Mouse (Mus musculus): Measurements from ENCODE around the gene Nps. TPM values are rescaled to one million over a fixed set of nuclear protein-coding genes. Genes with fewer than 3 reads are reported as not detected.
"Not testable (repeated sequence)": the region's sequence is repeated elsewhere in the genome, so short reads cannot be mapped to it uniquely, and the experiment has no call there.

Gene Nps
- total RNA-seq (2015; ENCODE audit: low replicate concordance) (not detected in 2 replicates), total RNA-seq (2017; ENCODE audit: low replicate concordance) (not detected in 2 replicates)

GRCm38 (mm10) chr7:135258053-135258753, at the start of gene Nps:
Nps (plus strand) TSS chr7:135258703.
- not testable (repeated sequence) for ATAC-seq (replicated peaks; ENCODE audit: low FRiP score, poor library complexity, severe bottlenecking)

DNA sequence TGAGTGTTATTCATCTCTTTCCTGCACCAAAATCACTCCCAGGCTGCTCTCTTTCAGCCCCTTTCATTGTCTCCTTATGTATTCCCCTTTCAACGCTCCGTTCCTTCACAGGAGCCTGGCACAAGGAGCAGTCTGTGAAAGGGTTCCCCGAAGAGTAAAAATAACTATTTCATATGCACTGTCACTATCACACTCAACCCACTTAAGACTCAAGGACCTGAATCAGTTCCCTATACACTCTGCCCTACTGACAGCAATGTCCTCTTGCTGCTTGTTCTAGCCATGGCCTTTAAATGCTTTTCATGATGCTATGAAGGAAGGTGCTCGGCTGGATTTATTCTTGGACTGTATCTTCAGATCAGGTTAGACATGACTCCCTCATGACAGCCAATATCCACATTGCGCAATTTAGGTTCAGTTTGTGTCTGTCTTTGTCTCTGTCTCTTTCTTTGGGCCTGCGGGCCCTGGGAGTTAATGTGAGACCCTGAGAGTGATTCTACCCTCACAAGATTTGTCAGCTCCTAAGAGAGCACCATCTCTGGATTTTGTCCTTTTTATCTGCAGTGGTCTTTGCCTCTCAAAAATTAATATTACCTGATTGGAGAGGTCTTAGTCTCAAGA, 49.4 kb upstream of the Nps start:
- ATAC-seq (replicated peaks; ENCODE audit: low FRiP score, poor library complexity, severe bottlenecking): no peak

- ATAC-seq (replicated peaks; ENCODE audit: low FRiP score, poor library complexity, severe bottlenecking): no peak
Measured at GRCm38 (mm10) chr7:135210296-135210695, 48.2 kb upstream of the Nps start.

DNA sequence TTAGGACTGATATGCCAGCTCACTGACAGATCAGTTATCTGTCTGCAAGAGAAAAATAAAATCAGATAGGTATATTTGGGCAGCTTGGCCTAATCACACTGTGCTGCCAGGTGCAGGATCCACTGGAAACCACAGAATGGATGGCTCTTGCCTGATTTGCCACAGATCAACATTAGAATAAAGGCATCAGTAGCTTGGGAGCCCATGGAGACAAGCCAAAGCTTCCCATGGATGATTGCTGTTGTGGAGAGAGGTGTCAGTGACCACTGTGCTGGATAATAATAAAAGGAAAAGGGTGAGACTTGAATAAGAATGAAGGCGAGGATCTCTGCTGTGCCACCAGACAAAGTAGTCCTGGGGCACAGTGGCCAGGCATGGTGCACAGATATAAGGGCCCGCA, 47.7 kb upstream of the Nps start:
- no peak for ATAC-seq (replicated peaks; ENCODE audit: low FRiP score, poor library complexity, severe bottlenecking)

- ATAC-seq (replicated peaks; ENCODE audit: low FRiP score, poor library complexity, severe bottlenecking): no peak
Measured at GRCm38 (mm10) chr7:135212505-135212904, 46.0 kb upstream of the Nps start.

DNA sequence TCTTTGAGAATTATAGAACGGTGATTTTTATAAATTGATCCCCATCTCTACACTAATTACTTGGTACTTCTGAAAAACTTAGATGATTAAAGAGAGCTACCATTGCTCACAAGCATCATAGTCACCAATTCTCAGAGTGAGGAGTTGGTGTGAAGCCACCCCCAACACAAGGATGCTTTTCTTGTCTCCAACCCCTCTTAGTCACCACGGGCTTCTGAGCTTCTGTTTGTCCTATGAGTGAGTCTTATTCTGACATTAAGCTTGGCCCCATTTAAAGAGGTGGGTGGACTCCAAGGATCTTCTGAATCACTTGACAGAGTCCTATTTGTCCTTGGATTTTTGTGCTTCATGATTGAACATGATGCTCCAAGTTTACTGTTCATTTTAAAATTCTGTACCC, 37.0 kb upstream of the Nps start:
- ATAC-seq (replicated peaks; ENCODE audit: low FRiP score, poor library complexity, severe bottlenecking): no peak

DNA sequence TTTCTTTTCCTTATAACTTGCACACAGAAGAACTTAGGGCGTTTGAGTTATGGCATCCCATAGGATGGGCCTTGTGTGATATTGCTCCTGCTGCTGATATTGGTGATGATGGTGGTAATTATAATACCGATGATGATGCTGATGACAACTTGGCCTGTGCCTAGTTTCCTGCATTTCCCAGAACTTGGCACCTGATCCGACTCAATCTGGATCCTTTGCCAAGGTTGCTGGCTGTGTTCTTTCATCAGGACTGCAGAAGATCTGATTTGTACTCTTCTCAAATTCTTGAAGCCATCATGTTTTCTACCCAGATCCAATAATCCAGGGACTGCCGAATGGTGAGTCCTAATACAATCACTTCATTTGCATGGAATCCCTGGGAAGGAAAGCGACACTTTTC, 32.5 kb upstream of the Nps start:
- no peak for ATAC-seq (replicated peaks; ENCODE audit: low FRiP score, poor library complexity, severe bottlenecking)

GRCm38 (mm10) chr7:135237152-135237551, 21.4 kb upstream of the Nps start:
- ATAC-seq (replicated peaks; ENCODE audit: low FRiP score, poor library complexity, severe bottlenecking): no peak

DNA sequence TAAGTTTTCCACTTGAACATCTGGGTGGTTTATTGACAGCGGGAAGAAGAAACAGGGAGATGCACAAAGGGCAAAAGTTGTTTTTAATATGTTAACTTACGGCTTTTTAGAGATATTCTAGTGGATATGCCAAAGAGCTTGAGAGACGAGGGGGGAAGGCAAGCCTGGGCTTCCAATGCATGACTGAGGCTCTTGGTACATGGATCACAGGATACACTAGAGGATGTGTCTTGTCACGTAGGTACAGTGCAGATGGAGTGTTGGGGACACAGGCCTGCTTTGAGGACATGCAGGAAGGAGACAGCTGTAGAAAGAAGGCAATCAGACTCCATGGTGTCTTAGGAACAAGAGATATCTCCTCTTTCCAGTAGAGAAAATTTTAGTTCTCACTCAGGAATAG, 19.1 kb upstream of the Nps start:
- no peak for ATAC-seq (replicated peaks; ENCODE audit: low FRiP score, poor library complexity, severe bottlenecking)

- no peak for ATAC-seq (replicated peaks; ENCODE audit: low FRiP score, poor library complexity, severe bottlenecking)
Measured at GRCm38 (mm10) chr7:135240006-135240405, 18.5 kb upstream of the Nps start.

- ATAC-seq (replicated peaks; ENCODE audit: low FRiP score, poor library complexity, severe bottlenecking): no peak
Measured at GRCm38 (mm10) chr7:135240636-135241035, 17.9 kb upstream of the Nps start.

GRCm38 (mm10) chr7:135244171-135244880, 14.2 kb upstream of the Nps start:
- ATAC-seq (replicated peaks; ENCODE audit: low FRiP score, poor library complexity, severe bottlenecking): no peak

DNA sequence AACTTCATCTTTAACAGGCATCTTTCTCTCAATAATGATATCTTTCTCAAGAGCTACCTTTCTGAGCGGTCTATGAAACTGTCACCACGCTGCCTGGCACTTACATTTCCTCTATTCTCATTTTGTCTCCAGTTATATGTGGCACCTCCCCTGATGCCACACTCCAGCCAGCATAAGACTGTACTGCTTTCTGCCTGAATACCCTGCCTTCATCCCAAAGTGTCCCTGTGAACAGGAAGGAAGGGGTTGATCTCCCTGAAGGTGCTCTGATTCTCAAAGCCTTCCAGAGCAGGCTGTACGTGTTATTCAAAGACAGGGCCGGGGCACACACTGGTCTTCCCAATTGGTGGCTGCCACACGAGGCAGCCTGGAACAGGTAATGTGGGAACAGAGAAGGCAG, 12.1 kb upstream of the Nps start:
- no peak for ATAC-seq (replicated peaks; ENCODE audit: low FRiP score, poor library complexity, severe bottlenecking)

DNA sequence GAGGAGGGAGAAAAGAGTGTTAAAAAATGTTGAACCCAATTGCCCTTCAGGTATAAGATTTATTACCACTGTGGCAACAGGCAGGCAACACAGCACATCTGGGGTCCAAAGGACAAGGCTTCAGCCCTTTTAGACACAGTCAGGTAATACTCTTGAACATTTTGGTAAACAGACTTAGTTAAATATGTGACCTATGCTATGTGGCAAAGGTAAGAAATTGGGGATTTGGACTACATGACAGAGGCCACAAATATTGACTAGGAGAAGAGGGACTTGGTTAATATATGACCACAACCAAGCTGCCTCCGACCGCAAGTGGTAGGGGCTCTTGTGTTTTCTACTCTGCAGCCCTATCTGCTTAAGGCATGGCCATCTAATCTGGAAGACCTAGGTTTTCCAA, 5.3 kb upstream of the Nps start:
- ATAC-seq (replicated peaks; ENCODE audit: low FRiP score, poor library complexity, severe bottlenecking): no peak

- no peak for ATAC-seq (replicated peaks; ENCODE audit: low FRiP score, poor library complexity, severe bottlenecking)
Measured at GRCm38 (mm10) chr7:135254423-135254822, 4.1 kb upstream of the Nps start.

DNA sequence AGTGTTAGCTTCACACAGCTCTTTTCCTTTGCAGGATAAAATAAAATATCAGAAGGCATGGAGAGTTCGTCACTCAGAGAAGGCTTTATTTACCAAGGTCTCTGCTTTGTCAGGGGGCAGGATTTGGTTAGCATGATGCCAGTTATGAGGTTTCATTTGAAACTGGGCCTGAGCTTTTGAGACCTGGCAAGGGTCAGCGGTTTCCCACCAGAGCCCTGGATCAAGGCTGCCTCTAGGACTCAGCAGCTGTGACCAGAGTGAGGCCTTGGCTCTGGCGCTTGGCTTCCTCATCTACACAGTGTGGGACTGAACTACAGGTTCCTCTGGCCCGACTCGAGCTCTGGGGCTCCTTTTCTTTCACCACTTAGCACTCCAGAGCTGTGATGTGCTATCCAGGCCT, 12.5 kb downstream of the Nps start:
- no peak for ATAC-seq (replicated peaks; ENCODE audit: low FRiP score, poor library complexity, severe bottlenecking)

- ATAC-seq (replicated peaks; ENCODE audit: low FRiP score, poor library complexity, severe bottlenecking): no peak
Measured at GRCm38 (mm10) chr7:135283212-135283611, 24.7 kb downstream of the Nps start.

DNA sequence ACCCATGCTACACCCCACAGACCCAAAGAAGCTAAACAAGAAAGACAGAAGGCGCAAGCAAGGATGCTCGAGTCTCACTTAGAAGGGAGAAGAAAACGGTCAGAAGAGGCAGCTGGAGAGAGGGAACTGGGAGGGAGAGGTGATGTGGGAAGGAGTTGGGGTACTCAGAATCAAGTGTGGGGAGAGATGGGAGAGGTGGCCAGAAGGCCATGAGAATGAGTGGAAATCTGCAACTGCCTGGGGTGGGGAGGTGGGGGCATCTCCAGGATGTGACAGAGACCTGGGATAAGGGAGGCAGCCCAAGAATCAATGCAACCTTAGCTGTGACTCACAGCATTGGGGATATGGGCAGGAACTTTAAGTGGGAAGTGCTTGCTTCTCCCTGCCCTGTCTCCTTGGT, 31.5 kb downstream of the Nps start:
- no peak for ATAC-seq (replicated peaks; ENCODE audit: low FRiP score, poor library complexity, severe bottlenecking)

- no peak for ATAC-seq (replicated peaks; ENCODE audit: low FRiP score, poor library complexity, severe bottlenecking)
Measured at GRCm38 (mm10) chr7:135291646-135292236, 33.2 kb downstream of the Nps start.

DNA sequence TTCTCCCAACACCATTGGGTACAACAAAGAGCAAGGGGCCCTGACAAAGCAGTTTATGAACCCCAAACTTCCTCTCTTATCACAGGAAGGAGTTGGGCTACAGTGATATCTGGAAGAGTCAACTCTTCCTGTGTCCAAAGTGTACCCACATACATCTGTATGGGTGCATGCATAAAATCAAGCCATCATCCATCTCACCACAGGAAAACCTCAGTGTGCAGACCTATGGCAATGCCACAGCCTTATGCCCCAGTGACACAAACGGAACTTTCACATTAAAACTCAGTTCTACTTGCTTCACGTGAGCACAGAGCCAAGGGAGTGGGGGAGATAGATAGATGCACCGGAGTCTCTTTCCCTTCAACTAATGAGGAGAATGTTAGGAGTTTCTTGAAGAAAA, 36.0 kb downstream of the Nps start:
- no peak for ATAC-seq (replicated peaks; ENCODE audit: low FRiP score, poor library complexity, severe bottlenecking)

DNA sequence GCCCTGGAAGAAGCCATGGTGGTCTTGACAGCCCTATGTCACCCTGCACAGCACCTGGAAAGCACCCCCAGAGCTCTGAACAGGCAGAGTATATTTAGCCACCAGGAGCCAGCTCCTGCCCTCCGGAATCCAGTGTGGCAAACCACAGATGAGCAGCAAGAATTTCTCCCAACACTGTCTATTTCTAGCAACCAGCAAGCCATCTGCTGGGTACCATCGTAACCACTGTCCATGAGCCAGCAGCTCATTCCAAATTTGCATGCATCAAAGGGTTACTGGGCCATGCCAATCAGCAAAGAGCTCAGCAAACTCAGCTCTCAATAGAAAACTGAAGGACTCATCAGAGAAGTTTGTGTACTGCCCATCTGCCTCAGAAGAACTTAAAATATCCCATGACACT, 46.0 kb downstream of the Nps start:
- no peak for ATAC-seq (replicated peaks; ENCODE audit: low FRiP score, poor library complexity, severe bottlenecking)
